Comparison of ENCODE assay signal across 26 mouse cellular contexts in the genomic region with DNA sequence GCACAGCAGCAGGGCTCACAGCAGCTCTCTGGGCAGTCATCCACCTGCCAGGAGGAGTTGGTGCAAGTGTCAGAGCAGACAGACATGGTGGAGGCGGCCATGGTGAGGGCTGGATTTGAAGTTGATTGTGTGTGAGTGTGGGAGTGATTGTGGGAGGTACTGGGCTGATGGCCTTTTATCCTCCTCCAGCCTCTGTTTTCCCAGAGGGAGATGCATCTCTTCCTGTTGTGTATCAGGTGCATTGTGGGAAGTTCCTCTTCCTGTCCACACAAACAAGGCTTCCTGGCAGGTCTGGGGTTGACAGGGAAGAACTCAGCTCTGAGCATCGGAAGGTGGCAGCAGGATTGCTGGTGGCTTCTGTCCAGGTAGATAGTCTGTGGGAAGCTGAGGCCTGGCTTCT. TPM values are rescaled to one million over a fixed set of nuclear protein-coding genes. Genes with fewer than 3 reads are reported as not detected.
"Had no signal": no experiment of that assay in that cellular context is flagged by ENCODE, and none has a peak within 500 bp of the region (broad histone marks: within the 10 kb centered on the region; RNA-seq: fewer than 3 reads in every experiment).

TSS of gene Gm9639 (minus strand) at position 101 of the 400 bp plus-strand sequence.

- ATAC-seq: intestine, embryonic 16.5 days; liver, postnatal 0 days; lung, postnatal 0 days had no signal

- H3K9me3 ChIP-seq: limb, embryonic 12.5 days; limb, embryonic 15.5 days; neural tube, embryonic 13.5 days; stomach, embryonic 15.5 days had no signal

- H3K36me3 ChIP-seq: limb, embryonic 12.5 days; limb, embryonic 15.5 days; neural tube, embryonic 13.5 days; stomach, embryonic 15.5 days had no signal

- DNase-seq: kidney, adult 18-20 months; kidney, adult 9 months; kidney, postnatal 14 days; kidney, postnatal 4 days; left cerebral cortex, postnatal 4 days; liver, postnatal 0 days; lung, embryonic 14.5 days; right cerebral cortex, postnatal 25 days; spleen, adult 18-20 months; thymus, postnatal 25 days had no signal

- H3K27me3 ChIP-seq: limb, embryonic 12.5 days; limb, embryonic 15.5 days; neural tube, embryonic 13.5 days; stomach, embryonic 15.5 days had no signal

- H3K4me2 ChIP-seq: limb, embryonic 12.5 days; limb, embryonic 15.5 days; liver, embryonic 11.5 days; lung, embryonic 14.5 days; neural tube, embryonic 13.5 days; stomach, embryonic 15.5 days had no signal

- H3K4me1 ChIP-seq: limb, embryonic 15.5 days had no signal

- H3K4me3 ChIP-seq: limb, embryonic 12.5 days; limb, embryonic 15.5 days; neural tube, embryonic 13.5 days; stomach, embryonic 15.5 days had no signal

- H3K27ac ChIP-seq: limb, embryonic 12.5 days; limb, embryonic 15.5 days; liver, embryonic 14.5 days; macrophage; neural tube, embryonic 13.5 days; stomach, embryonic 15.5 days had no signal

- H3K9ac ChIP-seq: limb, embryonic 12.5 days; limb, embryonic 15.5 days; liver, embryonic 14.5 days; liver, postnatal 0 days; lung, embryonic 14.5 days; neural tube, embryonic 13.5 days; stomach, embryonic 15.5 days had no signal

RNA-seq across cellular contexts. Expression of gene Gm9639, which starts in this region (rescaled TPM):
- total RNA-seq: layer of hippocampus, adult 18-20 months; layer of hippocampus, postnatal 14 days; left cerebral cortex, adult 8-10 months; left cerebral cortex, postnatal 14 days; left cerebral cortex, postnatal 4 days; megakaryocyte, adult 5-6 weeks had no signal
- polyA plus RNA-seq: intestine, embryonic 16.5 days; kidney, embryonic 16.5 days; limb, embryonic 12.5 days; limb, embryonic 15.5 days; liver, embryonic 11.5 days; liver, embryonic 14.5 days; liver, postnatal 0 days; lung, embryonic 14.5 days; lung, postnatal 0 days; macrophage; neural tube, embryonic 13.5 days; stomach, embryonic 15.5 days; thymus, postnatal 0 days had no signal
